In the genomic region with DNA sequence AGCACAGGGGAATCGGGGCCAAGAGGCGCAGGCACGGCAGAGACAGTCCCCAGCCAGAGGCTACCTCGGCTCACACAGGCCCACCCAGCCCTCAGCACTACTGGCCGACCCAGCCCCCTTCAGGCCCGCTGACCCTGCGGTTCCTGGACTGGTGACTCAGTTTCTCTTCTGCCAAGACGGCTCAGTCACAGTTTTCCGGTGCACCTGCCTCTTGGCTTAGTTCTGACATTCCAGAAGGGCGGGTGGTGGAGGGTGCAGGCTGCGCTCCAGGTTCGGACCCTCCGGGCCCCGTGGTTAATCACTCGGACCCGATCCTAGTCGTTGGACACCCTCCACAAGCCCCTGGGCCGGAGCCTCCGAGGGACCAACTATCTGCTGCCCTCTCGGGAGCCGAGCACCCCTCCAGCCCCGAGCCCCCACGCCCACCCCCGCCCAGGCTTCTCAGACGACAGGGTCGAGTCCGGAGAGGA, we compare ENCODE assay signal across 8 mouse cellular contexts. TPM values are rescaled to one million over a fixed set of nuclear protein-coding genes. Genes with fewer than 3 reads are reported as not detected.
DNase-seq lines count a peak whose midpoint lies in the region; ATAC-seq and TF ChIP-seq lines count a peak whose summit lies in the region.

No protein-coding gene starts in this region.

- H3K4me2 ChIP-seq in hindbrain, embryonic 15.5 days: peak overlapping the region; percentile 91
- H3K4me2 ChIP-seq in lung, postnatal 0 days (replicated peaks; ENCODE audit: low read depth, low read length): peak overlapping the region; percentile 93

- 2% methylated on average over 24 of the region's 27 CpGs for WGBS in hindbrain, embryonic 15.5 days
- WGBS in lung, postnatal 0 days: 0% methylated on average over 21 of the region's 27 CpGs

- TF ChIP-seq CTCF in gastrocnemius, adult 2 months (IDR thresholded peaks at IDR 0.05): no peak
- no peak for TF ChIP-seq CTCF in brain, embryonic 14.5 days (IDR thresholded peaks at IDR 0.05; ENCODE audit: borderline replicate concordance, extremely low read depth, insufficient read depth, insufficient read length)
- no peak for TF ChIP-seq CTCF in lung, postnatal 0 days (IDR thresholded peaks at IDR 0.05)

- peaks cover 29% of the 10 kb centered on the region for H3K4me1 ChIP-seq in hindbrain, embryonic 15.5 days (replicated peaks)
- no peaks in the 10 kb centered on the region; the same call in 1 of the 2 replicates for H3K4me1 ChIP-seq in lung, postnatal 0 days (ENCODE audit: insufficient read depth, low read depth, low read length)

- TF ChIP-seq POLR2A in brain, embryonic 14.5 days (IDR thresholded peaks at IDR 0.05; ENCODE audit: borderline replicate concordance, extremely low read depth, insufficient read depth, insufficient read length, poor library complexity, severe bottlenecking): no peak

- ATAC-seq in hindbrain, embryonic 15.5 days (ENCODE audit: low FRiP score, low read depth): peak; percentile 63
- peak; percentile 11 for ATAC-seq in lung, postnatal 0 days
- ATAC-seq in frontal cortex, adult (ENCODE audit: low TSS enrichment): no peak
- ATAC-seq in megakaryocyte progenitor cell, adult 5-6 weeks (replicated peaks; ENCODE audit: poor library complexity): no peak

- H3K9ac ChIP-seq in hindbrain, embryonic 15.5 days: peak overlapping the region; percentile 96
- peak overlapping the region; percentile 93 for H3K9ac ChIP-seq in lung, postnatal 0 days (replicated peaks; ENCODE audit: low read depth)

- H3K9me3 ChIP-seq in hindbrain, embryonic 15.5 days: no peaks in the 10 kb centered on the region
- no peaks in the 10 kb centered on the region for H3K9me3 ChIP-seq in lung, postnatal 0 days (ENCODE audit: low read length)

- H3K27ac ChIP-seq in gastrocnemius, adult 2 months: peak overlapping the region; percentile 99
- peak overlapping the region; percentile 97 for H3K27ac ChIP-seq in hindbrain, embryonic 15.5 days (replicated peaks)
- peak overlapping the region; percentile 93 for H3K27ac ChIP-seq in lung, postnatal 0 days (ENCODE audit: low read length)

- intact Hi-C loops in gastrocnemius, adult 2 months (cut with DNase I): loop anchor here (5.0 to 10.0 kb wide), 2 partner anchors 42 to 300 kb away; a partner anchor contains a TSS

- no peak for TF ChIP-seq EP300 in lung, postnatal 0 days (IDR thresholded peaks at IDR 0.05)

- DNase-seq in gastrocnemius, adult 2 months: peak; percentile 61
- no peak for DNase-seq in gastrocnemius, postnatal 25 days
- peak; percentile 77 for DNase-seq in 3134 (ENCODE audit: extremely low read depth, insufficient read length, low spot score)
- DNase-seq in brain, embryonic 14.5 days (ENCODE audit: low read depth): peak; percentile 12
- DNase-seq in lung, postnatal 0 days (ENCODE audit: low spot score): peak; percentile 43

- H3K27me3 ChIP-seq in hindbrain, embryonic 15.5 days: no peaks in the 10 kb centered on the region
- H3K27me3 ChIP-seq in lung, postnatal 0 days (replicated peaks; ENCODE audit: insufficient read depth, low read length): no peaks in the 10 kb centered on the region

- H3K4me3 ChIP-seq in gastrocnemius, adult 2 months: peak overlapping the region; percentile 87
- peak overlapping the region; percentile 89 for H3K4me3 ChIP-seq in hindbrain, embryonic 15.5 days
- peak overlapping the region; percentile 84 for H3K4me3 ChIP-seq in lung, postnatal 0 days (ENCODE audit: low read depth, low read length)

- H3K36me3 ChIP-seq in hindbrain, embryonic 15.5 days: peaks cover 26% of the 10 kb centered on the region
- H3K36me3 ChIP-seq in lung, postnatal 0 days (ENCODE audit: insufficient read depth, low read length): peaks cover 10% of the 10 kb centered on the region; the same call in 1 of the 2 replicates

RNA-seq across cellular contexts. Expression of a gene that starts 0.7 kb away (rescaled TPM):
- 10 to 100 TPM; 43.0 to 48.1 TPM for total RNA-seq in gastrocnemius, adult 2 months (2021)
- 10 to 100 TPM; 41.5 to 43.9 TPM for total RNA-seq in gastrocnemius, postnatal 25 days (2021)
- 83.6 and 86.4 TPM in 2 replicates for polyA plus RNA-seq in brain, embryonic 14.5 days (2012; rRNA removed)
- polyA plus RNA-seq in hindbrain, embryonic 15.5 days (2015; fragmentation: Nextera tagmentation; extraction: Ambion mirVana): 70.9 and 77.1 TPM in 2 replicates
- polyA plus RNA-seq in lung, postnatal 0 days (2015; fragmentation: Nextera tagmentation; extraction: Ambion mirVana): 25.6 and 28.6 TPM in 2 replicates
- total RNA-seq in megakaryocyte progenitor cell, adult 5-6 weeks (2015): 33.4 and 36.3 TPM in 2 replicates
- total RNA-seq in megakaryocyte progenitor cell, adult 5-6 weeks (2017): 19.3 and 20.1 TPM in 2 replicates

RNA-seq across cellular contexts. Expression of a gene that starts 11.6 kb away (rescaled TPM):
- over 10,000 TPM; 21,521 to 26,495 TPM for total RNA-seq in gastrocnemius, adult 2 months (2021)
- total RNA-seq in gastrocnemius, postnatal 25 days (2021): over 10,000 TPM; 22,501 to 25,220 TPM
- 1.3 and 1.6 TPM in 2 replicates for polyA plus RNA-seq in brain, embryonic 14.5 days (2012; rRNA removed)
- polyA plus RNA-seq in hindbrain, embryonic 15.5 days (2015; fragmentation: Nextera tagmentation; extraction: Ambion mirVana): 0.55 and 0.71 TPM in 2 replicates
- polyA plus RNA-seq in lung, postnatal 0 days (2015; fragmentation: Nextera tagmentation; extraction: Ambion mirVana): 0.14 and 0.29 TPM in 2 replicates
- total RNA-seq in megakaryocyte progenitor cell, adult 5-6 weeks (2015): not detected in 2 replicates
- total RNA-seq in megakaryocyte progenitor cell, adult 5-6 weeks (2017): not detected in 2 replicates

RNA-seq across cellular contexts. Expression of a gene that starts 12.6 kb away (rescaled TPM):
- 100 to 1,000 TPM; 111 to 141 TPM for total RNA-seq in gastrocnemius, adult 2 months (2021)
- total RNA-seq in gastrocnemius, postnatal 25 days (2021): 100 to 1,000 TPM; 131 to 139 TPM
- polyA plus RNA-seq in brain, embryonic 14.5 days (2012; rRNA removed): 107 and 118 TPM in 2 replicates
- 126 and 130 TPM in 2 replicates for polyA plus RNA-seq in hindbrain, embryonic 15.5 days (2015; fragmentation: Nextera tagmentation; extraction: Ambion mirVana)
- polyA plus RNA-seq in lung, postnatal 0 days (2015; fragmentation: Nextera tagmentation; extraction: Ambion mirVana): 47.3 and 49.7 TPM in 2 replicates
- total RNA-seq in megakaryocyte progenitor cell, adult 5-6 weeks (2015): 89.9 and 97.9 TPM in 2 replicates
- total RNA-seq in megakaryocyte progenitor cell, adult 5-6 weeks (2017): 85.6 and 89.2 TPM in 2 replicates

RNA-seq across cellular contexts. Expression of a gene that starts 28.7 kb away (rescaled TPM):
- total RNA-seq in gastrocnemius, adult 2 months (2021): 10 to 100 TPM; 32.8 to 34.0 TPM
- 10 to 100 TPM; 26.0 to 26.4 TPM for total RNA-seq in gastrocnemius, postnatal 25 days (2021)
- 178 and 208 TPM in 2 replicates for polyA plus RNA-seq in brain, embryonic 14.5 days (2012; rRNA removed)
- 68.6 and 75.7 TPM in 2 replicates for polyA plus RNA-seq in hindbrain, embryonic 15.5 days (2015; fragmentation: Nextera tagmentation; extraction: Ambion mirVana)
- polyA plus RNA-seq in lung, postnatal 0 days (2015; fragmentation: Nextera tagmentation; extraction: Ambion mirVana): 22.1 and 24.5 TPM in 2 replicates
- total RNA-seq in megakaryocyte progenitor cell, adult 5-6 weeks (2015): 86.9 and 88.6 TPM in 2 replicates
- 29.0 and 29.5 TPM in 2 replicates for total RNA-seq in megakaryocyte progenitor cell, adult 5-6 weeks (2017)

RNA-seq across cellular contexts. Expression of a gene that starts 46.0 kb away (rescaled TPM):
- total RNA-seq in gastrocnemius, adult 2 months (2021): 10 to 100 TPM; 14.0 to 14.9 TPM
- 10 to 100 TPM; 11.2 to 14.6 TPM for total RNA-seq in gastrocnemius, postnatal 25 days (2021)
- 22.1 and 25.2 TPM in 2 replicates for polyA plus RNA-seq in brain, embryonic 14.5 days (2012; rRNA removed)
- polyA plus RNA-seq in hindbrain, embryonic 15.5 days (2015; fragmentation: Nextera tagmentation; extraction: Ambion mirVana): 22.8 and 24.2 TPM in 2 replicates
- 27.3 and 28.3 TPM in 2 replicates for polyA plus RNA-seq in lung, postnatal 0 days (2015; fragmentation: Nextera tagmentation; extraction: Ambion mirVana)
- total RNA-seq in megakaryocyte progenitor cell, adult 5-6 weeks (2015): 4.0 and 4.9 TPM in 2 replicates
- 12.9 and 19.5 TPM in 2 replicates for total RNA-seq in megakaryocyte progenitor cell, adult 5-6 weeks (2017)

Comparison
In these comparisons a context has a peak if more than half of its experiments do, and no peak if none do; other contexts are left out.
1. ATAC-seq: peak in hindbrain, embryonic 15.5 days (single experiment) and lung, postnatal 0 days (single experiment); none in frontal cortex, adult (single experiment) and megakaryocyte progenitor cell, adult 5-6 weeks (single experiment).
2. RNA of a gene that starts 11.6 kb away (total RNA-seq): 21,521 to 26,495 TPM in gastrocnemius, adult 2 months and 22,501 to 25,220 TPM in gastrocnemius, postnatal 25 days; not detected in megakaryocyte progenitor cell, adult 5-6 weeks; every median in the first group is over 1,000 times any median in the second.
3. Peak in every context shown above with its lines, with median percentiles within 50 percentile points of each other: H3K27ac ChIP-seq and H3K4me3 ChIP-seq.